Mouse (Mus musculus): ENCODE measurements at regions not wholly inside any gene's neighbourhood (a gene's known extent, or its start where the extent isn't known, plus 50 kb on each side); places are given as distances from the start of the nearest gene placed in this dataset.

DNA sequence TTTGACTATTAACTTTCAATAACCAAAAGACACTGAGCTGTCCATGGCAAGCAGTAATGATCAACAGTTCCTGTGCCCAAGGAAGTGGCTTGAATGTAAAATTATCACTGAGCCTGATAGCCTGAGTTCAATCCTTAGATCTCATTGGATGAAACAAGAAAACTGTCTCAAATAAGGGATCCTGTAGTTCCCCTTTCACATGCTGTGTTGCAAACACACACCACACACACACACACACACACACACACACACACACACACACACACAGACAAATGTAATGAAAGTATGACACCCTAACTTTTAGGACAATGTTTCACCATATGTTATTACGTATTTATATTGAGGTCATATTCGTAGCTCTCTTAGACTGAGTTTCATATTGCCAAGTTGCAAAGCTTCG, 1032.7 kb upstream of the Zeb2 start:
- DNase-seq, result no peak

DNA sequence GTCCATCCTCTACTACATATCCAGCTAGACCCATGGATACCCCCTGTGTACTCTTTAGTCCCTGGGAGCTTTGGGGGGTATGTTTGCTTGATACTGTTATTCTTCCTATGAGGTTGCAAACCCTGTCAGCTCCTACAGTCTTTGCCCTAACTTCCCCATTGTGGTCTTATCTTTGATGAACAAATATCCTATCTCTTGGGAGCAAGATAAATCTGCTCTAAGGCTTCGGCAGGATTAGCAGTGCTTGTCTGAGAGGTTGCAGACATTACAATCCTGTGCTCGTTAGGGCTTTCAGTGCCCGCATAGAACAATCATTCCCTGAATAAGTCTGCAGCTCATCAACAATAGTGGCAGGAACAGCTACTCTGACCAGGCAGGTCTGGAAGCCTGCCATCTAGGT, 1002.7 kb upstream of the Zeb2 start:
- DNase-seq, result no peak

DNA sequence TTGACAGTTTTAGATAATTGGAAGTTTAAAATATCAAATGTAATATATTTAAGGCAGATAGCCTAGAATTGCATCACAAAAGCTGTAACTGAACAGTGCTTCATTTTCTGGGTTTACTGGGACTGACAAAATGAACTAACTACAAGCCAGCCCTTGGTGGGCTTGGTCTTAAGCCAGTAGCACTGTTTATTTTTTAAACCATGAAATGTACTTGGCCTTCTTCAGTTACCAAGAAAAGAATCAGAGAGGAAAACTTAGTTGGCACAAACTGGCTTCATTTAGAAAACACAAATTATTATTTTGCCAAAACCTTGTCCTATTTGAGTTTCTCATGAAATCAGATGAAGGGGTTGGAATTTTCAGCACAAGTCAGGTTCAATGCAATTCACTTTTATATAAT, 989.8 kb upstream of the Zeb2 start:
- DNase-seq, result no peak

DNA sequence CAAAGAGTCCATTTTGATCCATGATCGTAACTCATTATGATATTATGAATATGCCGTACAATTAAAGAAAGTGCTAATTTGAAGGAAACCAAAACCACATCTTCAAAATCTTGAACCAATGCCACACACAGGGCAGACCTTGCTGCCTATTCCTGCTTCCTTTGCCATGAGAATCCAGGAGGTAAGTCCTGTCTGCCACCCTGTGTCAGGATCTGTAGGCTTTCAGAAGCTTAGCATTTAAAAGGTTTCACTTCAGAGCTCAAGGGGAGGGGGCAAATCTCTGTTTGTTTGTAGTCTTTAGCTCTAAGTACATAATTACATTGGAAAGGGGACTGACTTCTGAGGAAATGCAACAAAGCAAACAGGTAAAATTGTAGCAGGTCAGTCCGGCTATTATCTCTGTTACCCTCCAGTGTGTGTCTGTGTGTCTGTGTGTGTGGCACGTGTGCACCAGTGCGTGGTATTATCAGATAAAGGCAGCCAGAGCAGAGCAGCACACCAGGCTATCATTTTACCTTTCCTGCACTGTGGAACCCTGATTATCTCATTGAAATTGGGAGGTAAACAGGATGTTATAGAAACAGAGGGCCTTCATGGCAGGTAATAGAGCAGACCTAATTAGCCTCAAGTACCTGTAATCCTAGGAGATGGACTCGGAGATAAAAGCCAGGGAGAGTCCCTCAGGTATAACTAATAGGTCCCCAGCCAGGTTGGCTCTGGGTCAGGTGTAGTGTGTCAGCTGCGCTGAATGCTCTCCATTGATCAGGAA, 948.0 kb upstream of the Zeb2 start:
- DNase-seq, result no peak

DNA sequence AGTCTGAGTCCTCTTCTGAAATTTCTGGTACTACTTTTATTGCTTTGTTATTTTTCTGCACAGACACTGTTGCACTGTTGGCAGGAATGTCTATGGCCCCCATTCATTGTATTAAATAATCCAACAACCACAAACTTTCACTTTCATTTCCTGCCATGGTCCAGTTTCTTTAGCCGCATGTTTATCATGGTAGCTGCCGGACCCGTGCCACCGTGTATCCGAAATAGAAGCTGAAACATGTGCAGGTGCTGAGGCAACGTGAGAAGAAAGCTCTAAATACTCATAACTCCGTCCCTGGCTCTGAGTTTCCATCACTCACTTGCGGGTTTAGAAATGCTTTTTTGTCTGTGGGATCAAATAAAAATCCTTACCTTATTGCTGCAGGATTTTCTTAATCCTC, 938.5 kb upstream of the Zeb2 start:
- no peak for DNase-seq

DNA sequence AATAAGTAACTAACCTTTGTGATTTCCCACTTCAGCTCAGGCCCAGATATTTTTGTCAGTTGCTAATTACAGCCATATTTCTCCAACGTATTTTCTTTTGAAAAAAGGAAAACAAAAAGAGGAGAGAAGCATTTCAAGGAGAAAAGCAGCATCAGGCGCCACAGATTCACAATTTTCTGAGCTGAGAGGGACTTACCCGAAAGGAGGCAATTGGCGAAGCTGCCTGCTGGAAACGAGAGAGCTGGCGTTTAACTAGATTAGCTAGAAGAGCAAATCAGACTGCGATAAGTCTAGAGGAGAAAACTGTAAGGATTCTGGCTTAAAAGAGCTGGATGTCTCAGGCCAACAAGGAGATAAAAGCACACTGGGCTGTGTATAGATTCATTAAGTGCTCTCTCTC, 937.7 kb upstream of the Zeb2 start:
- no peak for DNase-seq

DNA sequence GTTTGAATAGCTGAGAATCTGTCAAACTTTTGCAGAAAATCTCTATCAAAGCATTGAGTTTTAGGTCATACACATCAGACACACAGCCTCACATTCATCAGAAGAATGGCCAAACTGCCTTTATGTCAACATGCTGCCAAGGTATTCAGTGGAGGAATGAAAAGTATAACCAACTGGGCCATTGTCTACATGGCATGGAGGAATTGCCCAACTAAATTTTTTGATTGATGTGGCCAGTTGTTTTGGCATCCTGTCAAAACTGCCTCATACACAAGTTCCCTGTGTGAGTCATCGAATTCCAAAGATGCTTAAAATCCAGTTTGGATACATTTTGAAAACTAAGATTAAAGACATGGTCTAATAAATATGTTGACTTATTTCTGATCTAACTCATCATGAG, 904.7 kb upstream of the Zeb2 start:
- DNase-seq, result no peak

DNA sequence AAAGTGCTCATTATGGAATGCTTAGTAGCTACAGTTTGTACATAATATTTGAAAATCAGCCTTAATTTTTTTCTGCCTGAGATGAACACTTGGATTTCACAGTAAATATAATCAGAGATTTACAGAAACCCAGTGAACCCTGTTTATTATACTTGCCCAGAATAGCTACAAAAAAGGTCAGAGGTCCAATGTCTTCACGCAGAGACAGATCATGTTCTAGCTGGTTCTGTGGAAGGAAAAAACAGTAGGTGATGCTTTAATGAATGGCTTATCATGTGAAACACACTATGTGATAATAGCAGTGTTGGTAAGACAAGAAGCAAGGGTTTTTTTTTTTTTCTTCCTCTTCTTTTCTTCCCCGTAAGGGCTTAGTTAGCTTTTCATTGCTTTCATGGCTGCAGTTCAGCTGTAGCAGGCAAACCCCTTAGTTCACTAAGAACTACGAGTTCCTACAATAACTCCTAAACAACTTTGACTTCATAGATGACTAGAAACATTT, 896.6 kb upstream of the Zeb2 start:
- no peak for DNase-seq

DNA sequence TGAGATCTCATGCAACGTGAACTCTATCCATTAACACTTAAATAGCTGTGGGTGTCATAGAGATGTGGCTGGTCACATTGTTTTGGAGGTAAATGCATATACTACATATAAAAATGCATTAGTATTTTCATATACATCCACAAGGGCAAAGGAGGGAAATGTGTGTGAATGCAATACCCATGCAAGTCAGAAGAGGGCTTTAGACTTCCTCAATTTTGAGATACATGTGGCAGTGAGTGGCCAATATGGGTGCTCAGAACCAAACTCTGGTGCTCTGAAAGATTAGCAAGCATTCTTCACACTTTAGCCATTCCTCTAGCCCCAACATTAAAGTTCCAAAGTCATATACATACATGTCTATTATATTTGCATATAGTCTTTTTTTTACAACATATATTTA, 895.5 kb upstream of the Zeb2 start:
- no peak for DNase-seq

DNA sequence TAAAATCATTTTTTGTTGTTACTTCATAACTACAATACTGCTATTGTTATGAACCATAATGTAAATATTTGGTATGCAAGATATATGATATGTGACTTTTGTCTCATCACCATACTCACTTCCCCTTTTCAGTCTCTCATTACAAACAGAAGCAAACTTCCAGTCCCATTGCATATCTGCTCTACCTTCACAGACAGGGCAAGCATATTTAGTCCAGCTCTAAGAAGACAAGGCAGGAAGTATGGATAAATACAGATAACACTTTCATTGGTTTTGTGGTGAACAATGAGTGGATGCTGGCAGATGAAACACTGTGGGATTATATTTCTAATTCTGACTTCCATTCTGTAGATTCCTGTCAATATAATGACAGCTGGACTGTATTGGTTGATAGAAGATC, 858.0 kb upstream of the Zeb2 start:
- DNase-seq, result no peak

DNA sequence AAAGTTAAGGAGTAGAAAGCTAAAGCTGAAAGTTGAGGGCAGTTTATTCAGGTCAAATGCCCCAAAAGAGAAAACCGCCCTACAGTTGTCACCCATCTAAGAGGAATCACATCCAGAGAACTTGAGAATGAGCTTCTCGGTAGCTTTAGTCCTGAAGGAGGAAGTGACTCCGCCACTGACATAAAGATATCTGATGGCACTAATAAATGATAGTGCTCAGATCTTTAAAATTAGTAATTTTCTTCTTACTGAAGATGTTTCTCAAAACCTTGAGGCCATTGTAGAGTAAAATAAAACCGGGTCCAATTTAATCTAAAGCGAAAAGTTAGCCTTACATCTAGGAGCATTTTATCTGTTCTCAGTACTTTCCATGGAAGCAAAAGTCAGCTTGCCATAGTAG, 851.4 kb upstream of the Zeb2 start:
- no peak for DNase-seq

DNA sequence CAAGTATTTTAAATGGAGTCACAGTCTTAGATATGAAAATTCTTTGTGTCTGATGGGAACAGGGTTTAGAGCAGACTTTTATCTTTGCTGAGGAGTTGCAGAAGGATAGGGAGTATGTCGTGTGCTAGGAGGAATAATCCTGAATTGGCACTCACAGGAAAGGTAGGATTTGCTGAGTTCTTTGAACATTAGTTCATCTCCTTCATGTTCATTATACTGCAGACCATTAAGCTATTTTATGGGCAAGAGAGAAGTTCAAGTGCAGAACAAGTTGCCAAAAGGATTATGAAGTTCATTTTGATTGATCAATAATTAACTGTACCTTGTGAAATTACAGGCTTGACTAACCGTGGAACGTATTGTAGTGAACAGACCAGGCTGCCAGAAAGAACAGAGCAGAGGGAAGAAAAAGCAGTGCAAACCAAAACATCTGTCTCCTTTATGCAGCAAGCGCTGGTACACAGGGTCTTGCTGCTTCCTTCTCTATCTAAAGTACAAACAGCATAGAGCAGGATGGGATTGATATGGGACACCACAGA, 839.7 kb upstream of the Zeb2 start:
- no peak for DNase-seq

DNA sequence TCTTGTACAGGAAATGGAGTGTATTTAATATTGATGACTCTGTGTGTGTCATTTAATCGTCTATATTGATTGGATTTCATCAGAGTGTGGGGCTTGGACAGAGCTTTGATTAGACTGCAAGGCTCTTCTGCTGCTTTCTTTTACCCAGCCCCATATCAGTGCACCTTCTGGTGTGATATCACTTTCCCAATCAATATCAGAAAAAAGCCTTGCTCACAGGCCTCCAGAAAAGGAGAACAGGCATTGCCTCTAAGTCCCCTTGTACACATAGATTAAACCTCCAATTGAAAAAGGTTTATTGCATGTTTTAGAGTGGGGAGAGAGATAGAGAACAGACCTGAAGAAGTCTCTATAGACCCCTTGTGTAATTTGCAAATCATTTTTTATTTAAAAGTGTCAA, 831.6 kb upstream of the Zeb2 start:
- DNase-seq, result no peak

DNA sequence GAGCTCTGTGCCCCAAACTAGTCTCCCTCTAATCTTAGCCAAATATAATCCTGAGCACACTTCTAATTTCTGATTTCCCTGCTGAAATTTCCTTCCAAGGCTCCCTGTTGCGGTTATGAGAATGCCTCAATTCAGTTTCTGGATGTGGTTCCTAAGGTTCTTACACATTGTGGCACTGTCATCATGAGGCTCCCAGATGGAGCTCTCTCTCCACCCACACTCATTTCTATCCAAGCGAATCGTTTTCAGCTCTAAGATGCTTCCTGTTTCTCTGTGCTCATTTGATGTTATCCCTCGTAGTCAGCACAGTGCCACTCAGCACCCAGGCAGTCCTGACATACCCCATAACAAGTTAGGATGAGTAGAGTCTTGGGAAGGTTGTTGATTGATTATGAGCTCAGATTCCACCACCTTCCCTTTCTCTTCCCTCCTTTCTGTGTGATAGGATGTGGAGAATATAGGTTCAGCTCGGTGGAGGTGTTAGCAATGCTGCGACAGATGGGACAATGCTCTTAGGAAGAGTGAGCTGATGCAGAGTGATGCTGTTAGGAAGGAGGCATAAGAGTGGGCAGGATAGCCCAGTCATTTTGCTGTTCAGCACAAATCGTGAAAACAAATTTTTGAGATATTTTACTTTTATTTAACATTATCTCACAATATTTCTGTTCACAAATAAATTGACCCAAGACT, 808.7 kb upstream of the Zeb2 start:
- DNase-seq, result no peak

DNA sequence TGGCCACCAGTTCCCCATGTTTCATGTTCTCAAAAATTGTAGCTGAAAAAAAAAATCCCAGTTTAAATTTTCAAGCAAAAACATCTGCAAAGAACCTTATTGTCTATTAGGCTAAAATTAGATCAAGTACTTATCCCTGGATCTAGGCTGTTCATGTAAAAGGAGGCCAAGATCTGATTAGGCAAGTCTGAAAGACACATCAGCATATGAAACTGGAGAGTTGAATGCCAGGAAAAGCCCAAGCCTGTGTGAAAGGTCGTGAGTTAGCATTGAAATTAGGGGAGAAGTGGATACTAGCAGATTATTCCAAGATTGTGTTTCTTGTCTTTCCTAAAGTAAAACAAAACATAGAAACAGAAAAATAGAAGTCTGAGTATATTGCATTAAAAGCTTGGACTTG, 791.7 kb upstream of the Zeb2 start:
- DNase-seq, result no peak

DNA sequence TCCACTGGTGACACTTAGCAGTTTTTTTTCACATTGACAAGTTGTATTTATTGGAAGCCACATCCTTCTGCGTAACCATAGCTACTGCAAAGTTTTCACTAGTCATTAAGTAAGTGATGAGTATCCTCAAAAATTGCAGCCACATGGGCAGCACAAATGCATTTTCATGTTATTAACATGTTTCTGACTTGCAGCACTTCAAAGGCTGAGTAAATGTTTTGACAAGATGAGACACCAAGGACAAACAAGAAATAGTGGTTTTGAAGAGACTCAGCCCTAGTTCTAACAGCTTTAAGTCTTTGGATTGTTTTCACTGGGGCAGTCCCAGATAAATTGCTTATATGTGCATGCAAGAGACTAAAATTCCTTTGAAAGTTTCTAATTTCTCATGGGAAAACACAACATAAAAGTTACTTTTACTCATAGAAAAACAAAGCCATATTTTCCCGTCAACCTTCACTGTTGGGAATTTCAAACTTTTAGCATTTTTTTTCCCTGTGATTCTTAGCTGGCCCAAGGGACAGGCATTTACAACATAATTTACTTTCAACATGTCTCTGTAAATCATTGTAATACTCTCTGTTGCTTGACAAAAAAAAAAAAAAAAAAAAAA, 787.5 kb upstream of the Zeb2 start:
- no peak for DNase-seq

DNA sequence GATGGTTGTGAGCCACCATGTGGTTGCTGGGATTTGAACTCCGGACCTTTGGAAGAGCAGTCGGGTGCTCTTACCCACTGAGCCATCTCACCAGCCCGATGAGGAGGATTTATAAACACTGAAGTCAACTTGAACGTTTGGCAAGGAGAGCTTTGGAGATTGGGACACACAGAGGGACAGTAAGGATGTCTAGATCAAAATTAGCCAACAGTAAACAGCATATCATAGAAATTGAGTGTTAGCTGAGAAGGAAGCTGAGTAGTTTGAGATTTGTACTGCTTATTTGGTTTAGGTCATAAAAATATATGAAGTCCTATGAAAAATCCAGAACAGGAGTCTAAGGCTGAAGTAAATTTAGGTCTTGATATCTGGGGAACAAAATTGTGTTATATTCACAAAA, 786.9 kb upstream of the Zeb2 start:
- no peak for DNase-seq

DNA sequence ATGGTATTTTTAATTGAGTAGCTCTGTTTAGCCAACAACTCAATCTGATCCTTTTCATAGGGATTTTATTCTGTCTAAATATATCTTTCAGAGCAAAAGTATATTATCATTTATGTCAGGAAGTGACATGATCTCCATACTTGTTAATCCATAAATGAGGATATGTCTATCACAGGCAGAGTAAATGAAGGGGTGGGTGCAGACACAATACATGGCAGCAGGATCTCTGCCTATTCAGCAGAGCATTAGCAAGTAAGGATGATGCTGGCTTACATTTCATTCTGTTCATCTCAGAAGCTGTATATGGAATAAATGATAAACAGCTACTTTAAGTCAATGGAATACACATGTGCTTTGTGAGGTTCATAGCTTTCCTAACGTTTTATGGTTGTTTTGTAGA, 786.2 kb upstream of the Zeb2 start:
- no peak for DNase-seq

DNA sequence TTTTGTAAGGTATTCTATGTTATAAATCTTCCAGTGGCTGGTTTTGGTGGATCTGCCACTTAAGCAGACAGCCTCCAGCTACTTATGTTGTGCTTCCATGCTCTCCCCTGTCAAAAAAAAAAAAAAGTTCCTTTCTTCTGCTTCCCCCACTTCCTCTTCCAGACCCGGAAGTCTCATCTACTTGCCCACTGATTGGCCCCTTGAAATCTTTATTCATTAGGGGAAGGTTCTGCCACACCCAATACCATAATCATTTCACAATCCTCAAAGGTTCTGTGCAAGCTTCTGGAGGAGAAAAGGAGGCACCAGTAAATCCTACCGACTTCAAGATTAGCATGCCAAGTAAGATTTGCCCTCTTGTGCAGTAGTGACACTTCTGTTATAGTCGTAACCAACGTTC, 784.7 kb upstream of the Zeb2 start:
- DNase-seq, result no peak

DNA sequence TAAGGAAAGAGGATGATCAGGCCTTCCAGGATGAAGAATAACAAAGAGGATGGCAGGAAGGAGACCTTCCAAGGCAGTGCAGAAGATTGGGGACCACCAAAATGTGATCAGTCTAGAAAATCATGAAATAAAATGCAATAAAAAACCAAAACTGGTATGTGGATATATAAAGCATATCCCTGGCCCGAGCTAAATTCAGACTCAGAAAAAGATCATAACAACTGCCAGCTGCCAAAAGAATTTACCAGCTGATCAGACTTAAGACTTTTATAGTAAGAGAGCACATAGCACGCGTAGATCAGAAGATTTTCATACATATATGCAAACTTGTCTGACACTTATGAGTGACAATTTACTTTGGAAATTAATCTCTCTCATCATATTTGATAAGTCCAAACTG, 767.5 kb upstream of the Zeb2 start:
- DNase-seq, result no peak

DNA sequence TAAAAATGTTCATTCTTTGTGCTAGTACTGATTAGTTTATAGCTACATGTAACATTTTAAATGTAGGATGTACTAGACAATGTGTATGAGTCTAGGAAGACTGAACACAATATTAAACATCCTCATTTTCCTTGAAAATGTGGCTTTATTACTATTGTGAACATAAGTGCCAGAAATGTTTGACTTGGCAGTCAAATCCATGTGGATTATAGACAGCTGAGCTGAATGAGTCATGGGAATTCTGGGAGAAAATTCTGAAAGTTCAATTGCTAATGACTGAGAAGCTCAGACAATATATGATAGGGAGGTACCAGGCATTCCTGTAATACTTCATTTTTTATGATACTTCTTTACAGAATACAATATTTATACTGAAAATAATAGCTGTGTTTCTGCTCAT, 761.5 kb upstream of the Zeb2 start:
- no peak for DNase-seq

DNA sequence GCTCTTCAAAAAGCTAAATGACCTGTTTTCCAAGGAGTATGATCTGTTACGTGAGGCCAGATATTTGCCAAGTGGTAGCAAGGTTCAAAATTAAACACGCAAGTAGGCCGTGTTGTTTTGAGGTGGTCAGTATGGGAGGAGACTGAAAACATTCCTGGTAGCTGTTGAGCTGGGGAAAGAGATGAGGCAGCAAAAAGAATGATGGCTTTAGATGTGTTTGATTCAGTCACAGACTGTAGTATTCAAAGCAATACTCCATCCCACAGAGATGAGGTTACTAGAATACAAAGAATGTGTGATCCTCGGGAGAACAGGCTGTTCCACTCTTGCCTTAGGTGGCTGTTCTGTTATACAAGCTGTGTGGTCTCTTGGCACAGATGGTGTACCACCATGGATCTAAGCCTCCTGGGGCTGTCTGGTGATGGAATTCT, 742.7 kb upstream of the Zeb2 start:
- no peak for DNase-seq

DNA sequence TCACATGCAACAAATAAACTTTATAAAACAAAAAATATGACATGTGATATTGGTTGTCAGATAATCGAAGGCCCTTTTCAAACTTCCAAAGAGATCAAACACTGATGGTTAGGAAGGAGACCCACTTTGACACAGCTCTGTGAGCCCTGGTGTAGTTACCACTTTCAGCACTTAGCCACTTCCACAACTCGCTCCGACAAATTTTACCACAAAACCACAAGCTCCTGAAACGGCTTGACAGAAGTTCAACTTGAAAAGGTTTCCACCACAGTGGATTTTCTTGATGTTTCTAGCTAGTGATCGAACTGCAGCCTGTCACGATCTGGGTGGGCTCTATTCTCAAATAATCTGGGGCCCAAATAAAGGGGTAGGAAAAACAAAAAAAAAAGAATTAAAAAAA, 742.2 kb upstream of the Zeb2 start:
- no peak for DNase-seq

Measured in adrenal gland, adult 2 months (tissue).